Mouse (Mus musculus) gastrocnemius, adult 8-10 months (tissue): ENCODE measurements around the gene Fh1. TPM values are rescaled to one million over a fixed set of nuclear protein-coding genes. Genes with fewer than 3 reads are reported as not detected.
A peak's percentile ranks its signal among the peaks of the same experiment; 100 is the strongest.

Source experiments
- DNase-seq, 2 experiments: peaks; one replicate each; pipeline ENCODE4 v3.0.0; 2022; ENCODE audit warnings: low spot score in 2 of 2
- total RNA-seq, 4 experiments: library from RNA; stranded (reverse); gene quantifications; 2 replicates each; pipeline ENCODE4 v1.2.4; 2022

Fh1 gene
- 100 to 1,000 TPM; 237 to 267 (median 244) TPM for total RNA-seq

GRCm38 (mm10) chr1:175625257-175625879 lies at the start of gene Fh1:
Gene Fh1 (minus strand): TSS chr1:175625635.
- DNase-seq: peak; percentile 94

- DNase-seq: no peak
These were observed 49.7 kb upstream of the Fh1 start for GRCm38 (mm10) chr1:175675116-175675515.

GRCm38 (mm10) chr1:175673563-175674325 lies 48.3 kb upstream of the Fh1 start:
- no peak for DNase-seq

GRCm38 (mm10) chr1:175671626-175672025 lies 46.2 kb upstream of the Fh1 start:
- no peak for DNase-seq

GRCm38 (mm10) chr1:175670042-175670441 lies 44.6 kb upstream of the Fh1 start:
- DNase-seq: no peak

- no peak for DNase-seq
These were observed 44.0 kb upstream of the Fh1 start for GRCm38 (mm10) chr1:175669456-175669855.

- no peak for DNase-seq
These were observed 43.4 kb upstream of the Fh1 start for GRCm38 (mm10) chr1:175668666-175669405.

GRCm38 (mm10) chr1:175659900-175660299 lies 34.5 kb upstream of the Fh1 start:
- no peak for DNase-seq

GRCm38 (mm10) chr1:175648615-175649014 lies 23.2 kb upstream of the Fh1 start:
- no peak for DNase-seq

GRCm38 (mm10) chr1:175646952-175647351 lies 21.5 kb upstream of the Fh1 start:
- no peak for DNase-seq

GRCm38 (mm10) chr1:175643496-175644265 lies 18.2 kb upstream of the Fh1 start:
- no peak for DNase-seq

GRCm38 (mm10) chr1:175640435-175641150 lies 15.2 kb upstream of the Fh1 start:
- DNase-seq: no peak

- DNase-seq: no peak
These were observed 13.6 kb upstream of the Fh1 start for GRCm38 (mm10) chr1:175639072-175639471.

- no peak for DNase-seq
These were observed 12.2 kb upstream of the Fh1 start for GRCm38 (mm10) chr1:175637677-175638076.

- no peak for DNase-seq
These were observed 7.0 kb upstream of the Fh1 start for GRCm38 (mm10) chr1:175632470-175632869.

GRCm38 (mm10) chr1:175631721-175632221 lies 6.3 kb upstream of the Fh1 start:
- DNase-seq: no peak

- DNase-seq: no peak
These were observed 5.6 kb upstream of the Fh1 start for GRCm38 (mm10) chr1:175631080-175631479.

GRCm38 (mm10) chr1:175630345-175630744 lies 4.9 kb upstream of the Fh1 start:
- DNase-seq: no peak

- no peak for DNase-seq
These were observed 3.8 kb upstream of the Fh1 start for GRCm38 (mm10) chr1:175629248-175629647.

GRCm38 (mm10) chr1:175625990-175626692 lies 706 bp upstream of the Fh1 start:
- no peak for DNase-seq
